Mouse (Mus musculus) hindbrain, embryonic 14.5 days (tissue): ENCODE data around the gene Ube2h. TPM values are rescaled to one million over a fixed set of nuclear protein-coding genes. Genes with fewer than 3 reads are reported as not detected.
"Not testable (repeated sequence)": the region's sequence is repeated elsewhere in the genome, so short reads cannot be mapped to it uniquely, and the experiment has no call there.

Experiments used
- ATAC-seq: fragments of 200-750 bp; cut with Nextera tagmentation; 2 replicates; pipeline ENCODE4 v1.8.0; 2017; ENCODE audit warnings: moderate number of reproducible peaks, mild to moderate bottlenecking, moderate TSS enrichment, moderate library complexity; ENCODE audit not compliant: low FRiP score
- DNase-seq: peaks from one replicate; pipeline ENCODE4 v3.0.0-alpha.2; 2015; ENCODE audit warnings: low spot score
- H3K27ac ChIP-seq: fragments of 300-500 bp; sonication (generic); 2 replicates; pipeline ENCODE4 v1.5.1; 2014; ENCODE audit warnings: mild to moderate bottlenecking, moderate library complexity
- H3K27me3 ChIP-seq: fragments of 300-500 bp; sonication (generic); 2 replicates; pipeline ENCODE4 v1.6.1; 2014; ENCODE audit warnings: mild to moderate bottlenecking, low read length, mixed read lengths; ENCODE audit not compliant: control insufficient read depth, insufficient read depth
- H3K36me3 ChIP-seq: fragments of 300-500 bp; sonication (generic); replicated peaks from 2 replicates; pipeline ENCODE4 v1.6.1; 2014; ENCODE audit not compliant: control insufficient read depth, insufficient read depth
- H3K4me1 ChIP-seq: fragments of 300-500 bp; sonication (generic); replicated peaks from 2 replicates; pipeline ENCODE4 v1.6.1; 2014; ENCODE audit warnings: antibody characterized with exemption, low read length, mixed read lengths; ENCODE audit not compliant: control insufficient read depth, insufficient read depth
- H3K4me2 ChIP-seq: fragments of 300-500 bp; sonication (generic); replicated peaks from 2 replicates; pipeline ENCODE4 v1.6.1; 2014; ENCODE audit warnings: mild to moderate bottlenecking, moderate library complexity
- H3K4me3 ChIP-seq: fragments of 300-500 bp; sonication (generic); replicated peaks from 2 replicates; pipeline ENCODE4 v1.5.1; 2014; ENCODE audit warnings: mild to moderate bottlenecking, low read length
- H3K9ac ChIP-seq: fragments of 300-500 bp; sonication (generic); 2 replicates; pipeline ENCODE4 v1.6.1; 2014
- H3K9me3 ChIP-seq: fragments of 300-500 bp; sonication (generic); 2 replicates; pipeline ENCODE4 v1.6.1; 2016; ENCODE audit warnings: low read length; ENCODE audit not compliant: control insufficient read depth
- WGBS: fragments of 180-500 bp; shearing (Covaris S2); extraction: QIAGEN DNeasy Blood & Tissue Kit; methylation state at CpG from one replicate; pipeline ENCODE4 v1.1.7; 2014; 5-methylcytosine and 5-hydroxymethylcytosine counted together
- polyA plus RNA-seq: library from polyadenylated mRNA; unstranded; fragments of >200 nt; fragmentation: Nextera tagmentation; extraction: Ambion mirVana; gene quantifications from 2 replicates; pipeline ENCODE4 v1.2.1, GENCODE M21; 2014

Ube2h gene
- polyA plus RNA-seq, 1 experiment from 2014 or later: 69.4 TPM

DNA sequence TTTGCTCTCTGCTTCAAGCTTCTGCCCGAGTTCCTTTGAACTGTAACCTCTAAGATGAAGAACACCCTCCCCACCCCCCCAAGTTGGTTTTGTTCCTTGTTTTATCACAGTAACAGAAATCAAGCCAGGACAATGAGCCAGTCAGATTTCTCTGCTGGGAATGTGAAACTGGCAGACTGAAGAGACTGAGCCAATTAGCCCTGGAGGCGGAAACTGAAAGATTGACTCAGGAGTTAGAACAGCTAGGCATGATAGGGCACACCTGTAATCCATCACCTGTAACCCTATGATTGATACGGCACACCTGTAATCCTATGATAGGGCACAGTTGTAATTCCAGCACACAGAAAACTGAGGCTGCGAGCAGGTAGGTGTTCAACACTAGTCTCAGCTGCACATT is 27.9 kb upstream of the Ube2h start:
- Histone ChIP-seq H3K27ac (no peak overlapping the region), H3K36me3 (no peaks in the 10 kb centered on the region), H3K4me1 (no peaks in the 10 kb centered on the region), H3K9ac (no peak overlapping the region), H3K4me2 (no peak overlapping the region), H3K9me3 (no peaks in the 10 kb centered on the region), H3K27me3 (no peaks in the 10 kb centered on the region), H3K4me3 (no peak overlapping the region)
- DNase-seq (no peak), ATAC-seq (no peak)
- WGBS: 73% methylated on average over 4 of the region's 4 CpGs

DNA sequence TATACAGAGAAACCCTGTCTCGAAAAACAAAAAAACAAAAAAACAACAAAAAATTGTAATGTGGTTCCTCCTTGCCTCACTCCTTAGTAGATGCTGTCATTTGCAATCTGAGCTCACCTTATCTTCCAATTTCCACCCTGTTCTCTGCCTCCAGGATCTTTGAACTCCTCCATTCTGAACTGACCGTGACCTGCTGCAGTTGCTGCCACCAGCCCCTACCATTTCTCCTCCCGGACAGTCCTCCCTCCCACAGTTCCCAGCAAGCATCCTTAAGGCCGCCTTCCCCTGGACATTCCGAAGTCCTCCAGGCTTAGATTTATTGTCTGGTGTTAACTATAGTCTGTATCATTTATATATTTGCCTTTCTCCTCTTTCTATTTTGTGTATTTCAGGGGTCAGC is 26.4 kb upstream of the Ube2h start:
- no peak overlapping the region for H3K27ac ChIP-seq
- no peaks in the 10 kb centered on the region for H3K9me3 ChIP-seq
- no peaks in the 10 kb centered on the region for H3K4me1 ChIP-seq
- 87% methylated on average over 5 of the region's 5 CpGs for WGBS
- ATAC-seq (no peak), DNase-seq (no peak)
- no peak overlapping the region for H3K4me2 ChIP-seq
- H3K9ac ChIP-seq: no peak overlapping the region
- H3K4me3 ChIP-seq: no peak overlapping the region
- no peaks in the 10 kb centered on the region for H3K27me3 ChIP-seq
- no peaks in the 10 kb centered on the region for H3K36me3 ChIP-seq

DNA sequence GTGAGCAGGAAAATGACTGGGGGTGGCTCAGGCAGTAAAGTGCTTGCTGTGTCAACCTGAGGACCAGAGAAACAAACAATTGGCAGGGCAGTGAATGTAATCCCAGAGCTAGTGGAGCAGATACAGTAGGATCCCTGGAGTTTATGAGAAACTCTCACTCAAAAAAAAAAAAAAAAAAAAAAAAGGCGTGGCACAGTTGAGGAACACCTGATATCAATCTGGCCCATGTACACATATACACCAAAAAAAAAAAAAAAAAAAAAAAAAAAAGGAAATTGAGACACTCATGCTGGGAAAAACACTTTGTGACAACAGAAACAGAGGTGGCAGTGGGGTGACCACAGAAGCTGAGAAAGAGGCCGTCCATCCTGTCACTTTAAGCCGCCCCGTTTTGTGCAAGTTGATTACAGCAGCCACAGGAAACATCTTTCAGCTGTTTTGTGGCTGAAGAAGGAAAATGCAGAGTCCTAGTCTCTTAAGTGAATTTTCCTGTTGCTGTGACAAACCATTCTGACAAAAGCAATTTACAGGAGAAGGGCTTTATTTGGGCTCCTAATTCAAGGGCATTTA is 21.7 kb upstream of the Ube2h start:
- WGBS: 83% methylated on average over 4 of the region's 4 CpGs
- ATAC-seq: no peak

DNA sequence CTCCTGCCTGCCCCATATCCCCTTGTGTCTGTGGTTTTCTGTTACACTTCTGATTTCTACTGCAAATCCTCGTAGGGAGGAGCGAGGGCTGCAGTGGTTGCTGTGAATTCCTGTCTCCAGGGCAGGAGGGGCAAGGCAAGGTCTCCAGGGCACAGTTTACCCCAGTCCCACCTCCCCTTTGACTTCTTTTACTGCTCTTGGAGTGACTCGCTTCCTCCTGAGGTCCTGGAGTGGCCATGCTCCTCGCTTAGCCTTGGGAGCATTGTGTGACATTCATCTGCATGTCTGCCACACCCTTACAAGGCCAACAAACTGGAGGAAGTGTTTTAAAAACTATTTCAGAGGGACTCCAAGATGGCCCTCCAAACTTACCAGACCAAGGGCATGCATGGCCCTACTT is 16.7 kb upstream of the Ube2h start:
- Histone ChIP-seq H3K9me3 (no peaks in the 10 kb centered on the region), H3K27me3 (no peaks in the 10 kb centered on the region), H3K4me3 (no peak overlapping the region), H3K36me3 (no peaks in the 10 kb centered on the region), H3K27ac (no peak overlapping the region), H3K4me1 (no peaks in the 10 kb centered on the region), H3K9ac (no peak overlapping the region), H3K4me2 (no peak overlapping the region)
- DNase-seq: no peak
- 63% methylated on average over 4 of the region's 4 CpGs for WGBS
- no peak for ATAC-seq

More for the DNA sequence above, 21.7 kb upstream of the Ube2h start:
- DNase-seq: no peak
- Histone ChIP-seq H3K9me3 (no peaks in the 10 kb centered on the region), H3K27ac (no peak overlapping the region), H3K4me2 (no peak overlapping the region), H3K27me3 (no peaks in the 10 kb centered on the region), H3K4me1 (no peaks in the 10 kb centered on the region), H3K4me3 (no peak overlapping the region), H3K36me3 (no peaks in the 10 kb centered on the region), H3K9ac (no peak overlapping the region)

DNA sequence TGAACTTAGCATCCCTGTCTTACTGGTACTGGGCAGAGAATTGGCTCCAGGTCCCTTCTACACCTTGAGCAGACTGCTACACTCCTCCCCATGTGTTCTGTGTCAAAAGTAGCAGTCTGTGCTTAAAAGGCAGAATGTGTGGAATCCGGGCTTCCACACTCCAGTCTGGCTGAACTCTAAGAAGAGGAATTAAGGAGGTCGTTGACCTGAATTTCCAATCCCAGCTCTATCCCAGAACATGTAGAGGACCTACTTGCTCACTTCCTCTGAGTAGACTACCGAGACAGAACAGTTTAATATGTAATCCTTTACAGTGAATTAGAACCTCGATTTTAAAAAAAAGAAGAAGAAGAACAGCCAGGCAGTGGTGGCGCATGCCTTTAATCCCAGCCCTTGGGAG is 14.9 kb upstream of the Ube2h start:
- Histone ChIP-seq H3K4me2 (no peak overlapping the region), H3K4me3 (no peak overlapping the region), H3K9ac (no peak overlapping the region), H3K4me1 (no peaks in the 10 kb centered on the region), H3K27ac (no peak overlapping the region), H3K9me3 (no peaks in the 10 kb centered on the region), H3K36me3 (no peaks in the 10 kb centered on the region), H3K27me3 (no peaks in the 10 kb centered on the region)
- DNase-seq: no peak
- ATAC-seq: no peak
- 88% methylated on average over 5 of the region's 5 CpGs for WGBS

DNA sequence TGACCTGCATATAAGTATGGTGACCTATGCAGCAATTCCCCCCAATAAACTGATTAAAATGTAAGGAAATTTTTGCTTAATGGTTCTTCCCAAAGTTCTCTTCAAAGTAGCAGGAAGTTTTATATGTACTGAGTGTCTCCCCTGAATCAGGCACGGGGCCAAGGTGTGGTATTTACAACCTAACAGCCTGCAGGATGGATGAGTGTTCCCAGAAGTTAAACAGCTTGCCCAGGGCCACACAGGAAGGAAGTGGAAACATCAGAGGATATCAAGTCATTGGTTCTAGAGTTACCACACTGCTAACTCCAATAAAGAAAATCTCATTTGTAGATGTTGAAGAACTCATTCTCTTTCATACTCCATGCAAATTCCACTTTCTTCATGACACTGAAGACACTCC is 7.7 kb upstream of the Ube2h start:
- no peak overlapping the region for H3K4me3 ChIP-seq
- whole genome bisulfite sequencing: 71% methylated on average over 1 of the region's 1 CpGs
- H3K27me3 ChIP-seq: no peaks in the 10 kb centered on the region
- no peak for ATAC-seq
- no peak for DNase-seq
- no peak overlapping the region for H3K9ac ChIP-seq
- no peak overlapping the region for H3K27ac ChIP-seq
- no peaks in the 10 kb centered on the region for H3K36me3 ChIP-seq
- H3K4me1 ChIP-seq: no peaks in the 10 kb centered on the region
- 0 out of 2 replicates have a peak, but pooled peaks cover 8% of the 10 kb centered on the region for H3K9me3 ChIP-seq
- no peak overlapping the region for H3K4me2 ChIP-seq

DNA sequence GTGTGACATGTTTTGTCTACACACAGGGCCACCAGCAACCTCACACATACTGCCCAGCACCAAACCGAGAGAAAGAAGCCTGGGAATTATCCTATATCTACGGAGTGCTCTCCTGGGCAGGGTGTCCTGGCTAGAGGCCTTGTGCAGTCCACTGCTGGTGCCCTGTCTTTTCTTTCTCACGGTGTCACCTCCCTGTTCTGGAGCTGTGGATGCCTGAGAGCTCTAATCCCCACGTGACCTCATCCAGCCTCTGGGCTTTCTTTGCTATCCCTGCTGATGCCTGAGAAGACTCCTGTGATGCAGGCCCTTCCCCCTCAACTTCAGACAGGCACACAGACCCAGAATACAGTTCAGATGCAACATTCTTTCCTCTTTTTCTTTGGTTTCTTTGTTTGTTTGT is 4.4 kb upstream of the Ube2h start:
- WGBS: 38% methylated on average over 4 of the region's 4 CpGs
- H3K9ac ChIP-seq: no peak overlapping the region
- H3K4me2 ChIP-seq: no peak overlapping the region
- H3K27ac ChIP-seq: no peak overlapping the region
- ATAC-seq: no peak
- H3K36me3 ChIP-seq: no peaks in the 10 kb centered on the region
- H3K9me3 ChIP-seq: 0 out of 2 replicates have a peak, but pooled peaks cover 6% of the 10 kb centered on the region
- no peak for DNase-seq
- H3K4me3 ChIP-seq: no peak overlapping the region
- H3K27me3 ChIP-seq: no peaks in the 10 kb centered on the region
- no peaks in the 10 kb centered on the region for H3K4me1 ChIP-seq

DNA sequence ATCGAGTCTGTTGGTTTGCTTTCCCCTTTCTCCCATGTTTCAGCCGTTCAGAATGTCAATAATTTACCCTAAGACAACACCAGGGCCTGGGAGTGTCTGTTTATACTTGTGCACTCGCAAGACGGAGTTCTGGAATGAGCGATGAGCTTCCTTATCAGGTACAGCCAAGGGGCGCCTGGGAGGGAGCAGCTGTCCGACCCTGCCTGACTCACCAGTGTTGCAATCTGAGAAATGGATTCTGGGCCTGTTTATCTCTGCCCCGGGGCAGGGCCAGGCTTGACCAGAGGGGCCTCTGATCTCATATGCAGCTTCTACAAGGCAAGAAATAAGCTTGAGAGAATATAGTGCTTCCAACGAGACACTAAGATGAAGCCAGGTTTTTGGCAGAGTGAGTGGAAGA is 3.4 kb upstream of the Ube2h start:
- Histone ChIP-seq H3K9me3 (no peaks in the 10 kb centered on the region), H3K4me3 (no peak overlapping the region), H3K27me3 (no peaks in the 10 kb centered on the region), H3K4me2 (no peak overlapping the region), H3K9ac (no peak overlapping the region), H3K4me1 (no peaks in the 10 kb centered on the region), H3K36me3 (no peaks in the 10 kb centered on the region), H3K27ac (no peak overlapping the region)
- ATAC-seq: no peak
- no peak for DNase-seq
- WGBS: 79% methylated on average over 9 of the region's 9 CpGs

DNA sequence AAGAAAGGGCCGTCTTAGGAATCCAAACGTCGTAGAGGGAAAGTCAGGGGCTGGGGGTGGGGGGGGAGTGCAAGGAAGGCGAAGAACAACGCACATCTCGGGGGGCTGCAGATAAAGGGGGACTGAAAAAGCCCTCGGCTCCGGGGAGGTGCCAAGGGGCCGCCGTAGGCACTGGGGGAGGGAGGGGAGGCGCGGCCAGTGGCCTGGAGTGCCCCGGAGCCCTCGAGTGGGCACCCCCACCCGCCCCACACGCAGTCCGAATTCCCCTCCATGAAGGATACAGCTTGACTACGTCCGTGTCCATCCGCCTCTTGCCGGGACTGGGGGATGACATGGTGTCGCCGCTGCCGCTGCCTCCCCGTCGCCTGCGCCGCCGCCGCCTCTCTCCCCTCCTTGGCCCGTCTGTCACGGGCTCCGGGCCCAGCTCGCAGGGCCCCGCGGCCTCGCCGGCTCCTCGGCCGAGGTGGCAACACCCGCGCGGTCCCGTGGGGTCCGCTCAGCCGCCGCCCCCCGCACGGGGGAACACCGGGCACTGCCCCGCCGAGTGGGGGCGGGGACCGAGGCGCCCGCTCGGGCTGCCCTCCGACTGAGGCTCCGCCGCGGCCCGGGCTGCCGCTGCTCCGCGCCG is 454 bp downstream of the Ube2h start:
- H3K9me3 ChIP-seq, H3K27me3 ChIP-seq, H3K36me3 ChIP-seq, DNase-seq: not testable (repeated sequence)
- peak; percentile 47 for ATAC-seq
- Histone ChIP-seq H3K4me2 (peak overlapping the region; percentile 86), H3K9ac (peak overlapping the region; percentile 92), H3K4me3 (peak overlapping the region; percentile 84), H3K4me1 (peaks cover 24% of the 10 kb centered on the region), H3K27ac (peak overlapping the region; percentile 93)
- under 1% methylated on average over 36 of the region's 66 CpGs for WGBS
